Mouse (Mus musculus) stomach, postnatal 0 days (tissue): ENCODE measurements around the gene Nat14.

Experiments
- CTCF ChIP-seq: IDR thresholded peaks from 2 replicates; pipeline ENCODE4 v1.5.1; 2016; ENCODE audit warnings: antibody characterized with exemption, low read depth, mild to moderate bottlenecking, moderate library complexity
- EP300 ChIP-seq: optimal IDR thresholded peaks from 2 replicates; pipeline ENCODE3; 2016; ENCODE audit warnings: antibody characterized with exemption

GRCm38 (mm10) chr7:4921824-4922482 lies at the start of gene Nat14:
- TF ChIP-seq CTCF (no peak), EP300 (no peak)
